Mouse (Mus musculus) liver, postnatal 0 days (tissue): ENCODE measurements around the gene Cadm2.

Experiments used
- CTCF ChIP-seq: sonication (generic); IDR thresholded peaks from 2 replicates; pipeline ENCODE4 v1.5.1; 2016; ENCODE audit warnings: antibody characterized with exemption, low read depth
- EP300 ChIP-seq: IDR thresholded peaks from 2 replicates; pipeline ENCODE4 v1.6.1; 2016; ENCODE audit warnings: antibody characterized with exemption, low read depth, mild to moderate bottlenecking

DNA sequence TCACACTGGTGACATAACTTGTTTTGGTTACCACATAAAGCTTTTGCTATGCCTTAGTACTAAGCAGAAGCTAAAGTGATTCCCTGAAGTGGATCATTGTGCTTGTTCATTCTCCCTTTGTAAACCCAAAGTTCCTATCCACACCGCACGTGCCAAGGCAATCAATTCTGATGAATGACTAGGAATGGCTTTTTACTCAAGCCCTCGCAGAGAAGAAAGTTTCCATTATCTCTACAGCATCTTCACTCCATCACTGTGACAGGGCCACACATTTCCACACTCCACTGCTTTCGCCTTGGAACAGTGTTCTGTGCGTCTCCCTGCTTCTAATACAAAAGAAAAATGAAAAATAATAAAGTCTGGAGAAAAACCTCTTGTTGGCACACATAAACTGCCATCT lies 276.5 kb downstream of the Cadm2 start:
- TF ChIP-seq CTCF (no peak), EP300 (no peak)
